8 mouse cellular contexts compared by ENCODE assay signal in genomic region chr1:180268249-180269031, GRCm38 (mm10). TPM values are rescaled to one million over a fixed set of nuclear protein-coding genes. Genes with fewer than 3 reads are reported as not detected.
DNase-seq lines count a peak whose midpoint lies in the region; ATAC-seq and TF ChIP-seq lines count a peak whose summit lies in the region.

No protein-coding gene starts in this region.

- ATAC-seq in G1E (ENCODE audit: extremely low read depth, insufficient number of reproducible peaks, low FRiP score, poor library complexity, severe bottlenecking), result peak; percentile 76
- ATAC-seq in forebrain, embryonic 15.5 days (replicated peaks), result peak; percentile 88
- peak; percentile 82; the same call in 1 of the 2 replicates for ATAC-seq in lung, embryonic 15.5 days (ENCODE audit: borderline replicate concordance, extremely low read depth, low FRiP score, low TSS enrichment)

- H3K27ac ChIP-seq in forebrain, embryonic 15.5 days (replicated peaks), result no peak overlapping the region
- no peak overlapping the region for H3K27ac ChIP-seq in lung, embryonic 15.5 days

- H3K4me3 ChIP-seq in G1E (ENCODE audit: low read depth, low read length), result no peak overlapping the region
- H3K4me3 ChIP-seq in forebrain, embryonic 15.5 days, result no peak overlapping the region
- no peak overlapping the region for H3K4me3 ChIP-seq in lung, embryonic 15.5 days

- peaks cover 45% of the 10 kb centered on the region for H3K4me1 ChIP-seq in G1E (ENCODE audit: insufficient read depth, low read depth, low read length)
- no peaks in the 10 kb centered on the region for H3K4me1 ChIP-seq in forebrain, embryonic 15.5 days
- H3K4me1 ChIP-seq in lung, embryonic 15.5 days, result peaks cover 16% of the 10 kb centered on the region; the same call in 1 of the 2 replicates

- H3K36me3 ChIP-seq in G1E (replicated peaks), result no peaks in the 10 kb centered on the region
- no peaks in the 10 kb centered on the region for H3K36me3 ChIP-seq in forebrain, embryonic 15.5 days
- H3K36me3 ChIP-seq in lung, embryonic 15.5 days, result no peaks in the 10 kb centered on the region

- no peak overlapping the region for H3K9ac ChIP-seq in forebrain, embryonic 15.5 days (replicated peaks)
- H3K9ac ChIP-seq in lung, embryonic 15.5 days, result no peak overlapping the region

- no peak for DNase-seq in G1E (ENCODE audit: low spot score)
- DNase-seq in cerebellum, adult 11 months, result peak; percentile 88
- peak; percentile 95 for DNase-seq in heart, postnatal 4 days
- peak; percentile 86 to 95 for DNase-seq in layer of hippocampus, adult 8-10 months (ENCODE audit: low spot score in 2 of 2)
- peak; percentile 81 for DNase-seq in ovary, postnatal 10 days (ENCODE audit: low spot score)
- DNase-seq in thymus, postnatal 0 days (ENCODE audit: low spot score), result peak; percentile 88

- WGBS in forebrain, embryonic 15.5 days, result 18% methylated on average over 12 of the region's 12 CpGs
- WGBS in lung, embryonic 15.5 days, result 14% methylated on average over 12 of the region's 12 CpGs

- H3K4me2 ChIP-seq in forebrain, embryonic 15.5 days (replicated peaks), result no peak overlapping the region
- no peak overlapping the region; the same call in 1 of the 2 replicates for H3K4me2 ChIP-seq in lung, embryonic 15.5 days

- 0 out of 2 replicates have a peak, but pooled peaks cover 4% of the 10 kb centered on the region for H3K27me3 ChIP-seq in G1E (ENCODE audit: insufficient read depth, low read length)
- no peaks in the 10 kb centered on the region for H3K27me3 ChIP-seq in forebrain, embryonic 15.5 days
- no peaks in the 10 kb centered on the region for H3K27me3 ChIP-seq in lung, embryonic 15.5 days

- peak; percentile 69 for TF ChIP-seq CTCF in G1E (IDR thresholded peaks at IDR 0.05; ENCODE audit: low read depth, low read length)

- H3K9me3 ChIP-seq in G1E (replicated peaks), result no peaks in the 10 kb centered on the region
- H3K9me3 ChIP-seq in forebrain, embryonic 15.5 days, result no peaks in the 10 kb centered on the region
- no peaks in the 10 kb centered on the region for H3K9me3 ChIP-seq in lung, embryonic 15.5 days

RNA-seq across cellular contexts. Expression of gene Psen2, which starts 5.2 kb away (rescaled TPM):
- total RNA-seq in G1E (2014; fragmentation: Nextera tagmentation) (19.4 and 24.1 TPM in 2 replicates), G1E (2017) (126 and 146 TPM in 2 replicates)
- 15.8 and 20.2 TPM in 2 replicates for polyA plus RNA-seq in G1E (2012)
- polyA plus RNA-seq in forebrain, embryonic 15.5 days (2015; fragmentation: Nextera tagmentation; extraction: Ambion mirVana), result 9.9 and 13.8 TPM in 2 replicates
- 10 to 100 TPM; 12.5 to 12.7 TPM for total RNA-seq in heart, postnatal 4 days (2021)
- 10 to 100 TPM; 21.5 to 25.9 (median 22.2) TPM for total RNA-seq in layer of hippocampus, adult 8-10 months (2022)
- 10.3 and 10.4 TPM in 2 replicates for polyA plus RNA-seq in lung, embryonic 15.5 days (2015; fragmentation: Nextera tagmentation; extraction: Ambion mirVana)
- 9.3 and 11.6 TPM in 2 replicates for polyA plus RNA-seq in thymus, postnatal 0 days (2015; fragmentation: Nextera tagmentation; extraction: Ambion mirVana)
